Mouse (Mus musculus): ENCODE data around the gene Abhd14b. TPM values are rescaled to one million over a fixed set of nuclear protein-coding genes. Genes with fewer than 3 reads are reported as not detected.

Gene Abhd14b
- polyA plus RNA-seq, 2 experiments: 44.6 to 54.5 TPM

GRCm38 (mm10) chr9:106451298-106451697 lies 4.0 kb downstream of the Abhd14b start:
- ATAC-seq (ENCODE audit: low FRiP score, low read depth): no peak
- DNase-seq (ENCODE audit: low spot score): no peak
- H3K4me2 ChIP-seq (replicated peaks; ENCODE audit: low read depth, low read length, severe bottlenecking): no peak overlapping the region
- no peaks in the 10 kb centered on the region for H3K27me3 ChIP-seq (ENCODE audit: control insufficient read depth, insufficient read depth, low read length)
- no peak overlapping the region; the same call in 1 of the 2 replicates for H3K27ac ChIP-seq (replicated peaks; ENCODE audit: low read depth, low read length)
- TF ChIP-seq POLR2A (IDR thresholded peaks at IDR 0.05; ENCODE audit: borderline replicate concordance, extremely low read depth, insufficient read depth, insufficient read length): no peak
- peaks cover 63% of the 10 kb centered on the region for H3K4me1 ChIP-seq (ENCODE audit: control insufficient read depth, insufficient read depth, low read length)
- 67% methylated on average over 11 of the region's 11 CpGs for WGBS
- no peak overlapping the region for H3K9ac ChIP-seq (ENCODE audit: low read depth, low read length, severe bottlenecking)
- H3K36me3 ChIP-seq (ENCODE audit: control insufficient read depth, insufficient read depth, low read length): no peaks in the 10 kb centered on the region; the same call in 1 of the 2 replicates
- no peak overlapping the region for H3K4me3 ChIP-seq (replicated peaks; ENCODE audit: low read length)
- no peaks in the 10 kb centered on the region for H3K9me3 ChIP-seq (ENCODE audit: control insufficient read depth, low read length)

- H3K27me3 ChIP-seq (ENCODE audit: control insufficient read depth, insufficient read depth, low read length): no peaks in the 10 kb centered on the region
- H3K27ac ChIP-seq (replicated peaks; ENCODE audit: low read depth, low read length): no peak overlapping the region
- H3K9me3 ChIP-seq (ENCODE audit: control insufficient read depth, low read length): no peaks in the 10 kb centered on the region
- no peak for DNase-seq (ENCODE audit: low spot score)
- 47% methylated on average over 2 of the region's 2 CpGs for WGBS
- no peak for TF ChIP-seq POLR2A (IDR thresholded peaks at IDR 0.05; ENCODE audit: borderline replicate concordance, extremely low read depth, insufficient read depth, insufficient read length)
- no peak overlapping the region for H3K4me2 ChIP-seq (replicated peaks; ENCODE audit: low read depth, low read length, severe bottlenecking)
- peaks cover 66% of the 10 kb centered on the region for H3K4me1 ChIP-seq (ENCODE audit: control insufficient read depth, insufficient read depth, low read length)
- ATAC-seq (ENCODE audit: low FRiP score, low read depth): no peak
- H3K4me3 ChIP-seq (replicated peaks; ENCODE audit: low read length): no peak overlapping the region
- H3K36me3 ChIP-seq (ENCODE audit: control insufficient read depth, insufficient read depth, low read length): no peaks in the 10 kb centered on the region; the same call in 1 of the 2 replicates
- no peak overlapping the region for H3K9ac ChIP-seq (ENCODE audit: low read depth, low read length, severe bottlenecking)
These were observed 4.6 kb downstream of the Abhd14b start for GRCm38 (mm10) chr9:106451899-106452298.

- peak overlapping the region; percentile 71; the same call in 1 of the 2 replicates for H3K4me3 ChIP-seq (replicated peaks; ENCODE audit: low read length)
- no peaks in the 10 kb centered on the region for H3K27me3 ChIP-seq (ENCODE audit: control insufficient read depth, insufficient read depth, low read length)
- H3K36me3 ChIP-seq (ENCODE audit: control insufficient read depth, insufficient read depth, low read length): no peaks in the 10 kb centered on the region; the same call in 1 of the 2 replicates
- DNase-seq (ENCODE audit: low spot score) (no peak), ATAC-seq (ENCODE audit: low FRiP score, low read depth) (no peak)
- H3K9ac ChIP-seq (ENCODE audit: low read depth, low read length, severe bottlenecking): no peak overlapping the region
- 25% methylated on average over 6 of the region's 6 CpGs for WGBS
- peaks cover 71% of the 10 kb centered on the region for H3K4me1 ChIP-seq (ENCODE audit: control insufficient read depth, insufficient read depth, low read length)
- TF ChIP-seq POLR2A (IDR thresholded peaks at IDR 0.05; ENCODE audit: borderline replicate concordance, extremely low read depth, insufficient read depth, insufficient read length): no peak
- no peaks in the 10 kb centered on the region for H3K9me3 ChIP-seq (ENCODE audit: control insufficient read depth, low read length)
- H3K4me2 ChIP-seq (replicated peaks; ENCODE audit: low read depth, low read length, severe bottlenecking): peak overlapping the region; percentile 90
- H3K27ac ChIP-seq (replicated peaks; ENCODE audit: low read depth, low read length): no peak overlapping the region
These were observed 5.1 kb downstream of the Abhd14b start for GRCm38 (mm10) chr9:106452351-106452750.

- no peak for TF ChIP-seq POLR2A (IDR thresholded peaks at IDR 0.05; ENCODE audit: borderline replicate concordance, extremely low read depth, insufficient read depth, insufficient read length)
- ATAC-seq (ENCODE audit: low FRiP score, low read depth) (no peak), DNase-seq (ENCODE audit: low spot score) (no peak)
- H3K4me1 ChIP-seq (ENCODE audit: control insufficient read depth, insufficient read depth, low read length): peaks cover 69% of the 10 kb centered on the region
- no peaks in the 10 kb centered on the region; the same call in 1 of the 2 replicates for H3K36me3 ChIP-seq (ENCODE audit: control insufficient read depth, insufficient read depth, low read length)
- peak overlapping the region; percentile 90 for H3K4me2 ChIP-seq (replicated peaks; ENCODE audit: low read depth, low read length, severe bottlenecking)
- peak overlapping the region; percentile 71 for H3K4me3 ChIP-seq (replicated peaks; ENCODE audit: low read length)
- H3K9ac ChIP-seq (ENCODE audit: low read depth, low read length, severe bottlenecking): peak overlapping the region; percentile 70
- 1% methylated on average over 7 of the region's 7 CpGs for WGBS
- no peaks in the 10 kb centered on the region for H3K9me3 ChIP-seq (ENCODE audit: control insufficient read depth, low read length)
- H3K27me3 ChIP-seq (ENCODE audit: control insufficient read depth, insufficient read depth, low read length): no peaks in the 10 kb centered on the region
- H3K27ac ChIP-seq (replicated peaks; ENCODE audit: low read depth, low read length): no peak overlapping the region; the same call in 1 of the 2 replicates
These were observed 5.6 kb downstream of the Abhd14b start for GRCm38 (mm10) chr9:106452821-106453220.

- H3K4me3 ChIP-seq (replicated peaks; ENCODE audit: low read length): peak within 1 kb of the TSS; percentile 71
- peak within 1 kb of the TSS; percentile 90 for H3K4me2 ChIP-seq (replicated peaks; ENCODE audit: low read depth, low read length, severe bottlenecking)
- no peaks in the 10 kb centered on the region; the same call in 1 of the 2 replicates for H3K36me3 ChIP-seq (ENCODE audit: control insufficient read depth, insufficient read depth, low read length)
- WGBS: 0% methylated on average over 26 of the region's 74 CpGs
- no peaks in the 10 kb centered on the region for H3K27me3 ChIP-seq (ENCODE audit: control insufficient read depth, insufficient read depth, low read length)
- TF ChIP-seq POLR2A (IDR thresholded peaks at IDR 0.05; ENCODE audit: borderline replicate concordance, extremely low read depth, insufficient read depth, insufficient read length): no peak
- peak; percentile 80 for ATAC-seq (ENCODE audit: low FRiP score, low read depth)
- peak; percentile 68 for DNase-seq (ENCODE audit: low spot score)
- H3K9me3 ChIP-seq (ENCODE audit: control insufficient read depth, low read length): no peaks in the 10 kb centered on the region
- peak within 1 kb of the TSS; percentile 70 for H3K9ac ChIP-seq (ENCODE audit: low read depth, low read length, severe bottlenecking)
- peak within 1 kb of the TSS; percentile 81 for H3K27ac ChIP-seq (replicated peaks; ENCODE audit: low read depth, low read length)
- peaks cover 64% of the 10 kb centered on the region for H3K4me1 ChIP-seq (ENCODE audit: control insufficient read depth, insufficient read depth, low read length)
These were observed 6.2 kb downstream of the Abhd14b start, which contains the start of gene Pcbp4 for GRCm38 (mm10) chr9:106453271-106454070. Pcbp4 (plus strand) TSS chr9:106453291.
